Mouse (Mus musculus) myocyte (in vitro differentiated cells): ENCODE measurements around the gene Vps35l. TPM values are rescaled to one million over a fixed set of nuclear protein-coding genes. Genes with fewer than 3 reads are reported as not detected.

Experiments used
- H3K27me3 ChIP-seq: one replicate; pipeline ENCODE4 v1.6.1; 2011; ENCODE audit not compliant: control insufficient read depth, insufficient read depth, insufficient read length
- H3K36me3 ChIP-seq: one replicate; pipeline ENCODE4 v1.6.1; 2011; ENCODE audit not compliant: control insufficient read depth, insufficient read depth
- H3K4me2 ChIP-seq: one replicate; pipeline ENCODE4 v1.6.1; 2011; ENCODE audit warnings: low read depth, control low read depth
- H3K4me3 ChIP-seq: one replicate; pipeline ENCODE4 v1.5.1; 2011; ENCODE audit warnings: mild to moderate bottlenecking, control low read depth, moderate library complexity
- H3K79me2 ChIP-seq: one replicate; pipeline ENCODE4 v1.6.1; 2011; ENCODE audit not compliant: control insufficient read depth, insufficient read depth
- H3ac ChIP-seq: one replicate; pipeline ENCODE4 v1.6.1; 2011; ENCODE audit not compliant: control insufficient read depth, insufficient read length
- CEBPB ChIP-seq: IDR thresholded peaks from 2 replicates; pipeline ENCODE4 v1.6.1; 2011; ENCODE audit warnings: mild to moderate bottlenecking, moderate library complexity; ENCODE audit not compliant: poor library complexity, insufficient read depth, severe bottlenecking
- E2F4 ChIP-seq: IDR thresholded peaks from one replicate; pipeline ENCODE4 v1.6.1; 2011; ENCODE audit warnings: mild to moderate bottlenecking, control low read depth, moderate library complexity; ENCODE audit not compliant: insufficient read depth
- MAX ChIP-seq: IDR thresholded peaks from one replicate; pipeline ENCODE4 v1.6.1; 2011; ENCODE audit warnings: low read depth, mild to moderate bottlenecking, control low read depth
- MYOD1 ChIP-seq, 3 experiments: IDR thresholded peaks; one replicate each; pipeline ENCODE4 v1.6.1; 2011; ENCODE audit warnings: control low read depth in 2 of 3, low read depth in 2 of 3, mild to moderate bottlenecking in 2 of 3, moderate library complexity in 1 of 3; ENCODE audit not compliant: insufficient read length in 2 of 3, control insufficient read depth in 1 of 3
- MYOG ChIP-seq, 3 experiments: IDR thresholded peaks; one replicate each; pipeline ENCODE4 v1.6.1; 2011; ENCODE audit warnings: control low read depth in 2 of 3, low read depth in 2 of 3, mild to moderate bottlenecking in 2 of 3; ENCODE audit not compliant: insufficient read length in 2 of 3, control insufficient read depth in 1 of 3, insufficient read depth in 1 of 3
- POLR2A ChIP-seq: IDR thresholded peaks from one replicate; pipeline ENCODE4 v1.6.1; 2011; ENCODE audit warnings: low read depth, mild to moderate bottlenecking, control low read depth, moderate library complexity; ENCODE audit not compliant: insufficient read length
- POLR2AphosphoS2 ChIP-seq: IDR thresholded peaks from one replicate; pipeline ENCODE4 v1.6.1; 2011; ENCODE audit warnings: low read depth, control low read depth; ENCODE audit not compliant: insufficient read length
- REST ChIP-seq: IDR thresholded peaks from one replicate; pipeline ENCODE4 v1.6.1; 2011; ENCODE audit warnings: mild to moderate bottlenecking, control low read depth, moderate library complexity; ENCODE audit not compliant: insufficient read depth, insufficient read length
- SRF ChIP-seq: IDR thresholded peaks from one replicate; pipeline ENCODE4 v1.6.1; 2011; ENCODE audit warnings: low read depth; ENCODE audit not compliant: control insufficient read depth, insufficient read length
- TCF12 ChIP-seq: IDR thresholded peaks from one replicate; pipeline ENCODE4 v1.6.1; 2011; ENCODE audit warnings: mild to moderate bottlenecking, control low read depth; ENCODE audit not compliant: poor library complexity, insufficient read depth, severe bottlenecking
- TCF3 ChIP-seq: IDR thresholded peaks from one replicate; pipeline ENCODE4 v1.6.1; 2011; ENCODE audit warnings: low read depth, control low read depth; ENCODE audit not compliant: insufficient read length
- USF1 ChIP-seq: IDR thresholded peaks from one replicate; pipeline ENCODE4 v1.6.1; 2011; ENCODE audit warnings: low read depth, mild to moderate bottlenecking, control low read depth, moderate library complexity
- polyA plus RNA-seq: library from polyadenylated mRNA; unstranded; fragments of >200 nt; fragmentation: generic; extraction: Trizol; gene quantifications from one replicate; pipeline ENCODE4 v1.2.1, GENCODE M21; 2012; ENCODE audit warnings: missing spikeins

Gene Vps35l
- polyA plus RNA-seq, 1 experiment, result 35.7 TPM

GRCm38 (mm10) chr7:118811407-118812106 lies 71.5 kb downstream of the Vps35l start:
- Histone ChIP-seq H3K4me2 (no peak overlapping the region), H3ac (no peak overlapping the region), H3K36me3 (peaks cover 7% of the 10 kb centered on the region), H3K4me3 (no peak overlapping the region), H3K27me3 (no peaks in the 10 kb centered on the region), H3K79me2 (no peaks in the 10 kb centered on the region)
- no peak for TF ChIP-seq TCF12
- TF ChIP-seq SRF, result no peak
- no peak for TF ChIP-seq E2F4
- no peak for TF ChIP-seq MAX
- TF ChIP-seq POLR2AphosphoS2, result no peak
- no peak for TF ChIP-seq REST

- no peak overlapping the region for H3K4me2 ChIP-seq
- TF ChIP-seq TCF12 (no peak), MAX (no peak), SRF (no peak), CEBPB (no peak), MYOD1 (IDR thresholded peaks at IDR 0.05; ENCODE audit: control insufficient read depth in 1 of 3, insufficient read length in 2 of 3, low read depth in 2 of 3) (no peak), E2F4 (no peak), POLR2AphosphoS2 (no peak), TCF3 (no peak), MYOG (IDR thresholded peaks at IDR 0.05; ENCODE audit: control insufficient read depth in 1 of 3, insufficient read depth in 1 of 3, insufficient read length in 2 of 3, low read depth in 2 of 3) (no peak), REST (no peak), USF1 (no peak), POLR2A (no peak)
- no peak overlapping the region for H3K4me3 ChIP-seq
- H3K27me3 ChIP-seq, result no peaks in the 10 kb centered on the region
- no peaks in the 10 kb centered on the region for H3K79me2 ChIP-seq
- no peak overlapping the region for H3ac ChIP-seq
- peaks cover 7% of the 10 kb centered on the region for H3K36me3 ChIP-seq
Measured at GRCm38 (mm10) chr7:118813592-118813991, 73.6 kb downstream of the Vps35l start.

- no peak overlapping the region for H3K4me3 ChIP-seq
- H3K36me3 ChIP-seq, result peaks cover 7% of the 10 kb centered on the region
- no peaks in the 10 kb centered on the region for H3K79me2 ChIP-seq
- H3K4me2 ChIP-seq, result no peak overlapping the region
- H3K27me3 ChIP-seq, result no peaks in the 10 kb centered on the region
- H3ac ChIP-seq, result no peak overlapping the region
- TF ChIP-seq CEBPB, result no peak
- no peak for TF ChIP-seq USF1
- no peak for TF ChIP-seq MYOG (IDR thresholded peaks at IDR 0.05; ENCODE audit: control insufficient read depth in 1 of 3, insufficient read depth in 1 of 3, insufficient read length in 2 of 3, low read depth in 2 of 3)
Measured at GRCm38 (mm10) chr7:118816275-118816674, 76.2 kb downstream of the Vps35l start.

- H3K4me2 ChIP-seq, result no peak overlapping the region
- no peak overlapping the region for H3K4me3 ChIP-seq
- TF ChIP-seq MAX (no peak), TCF12 (no peak), CEBPB (no peak), POLR2AphosphoS2 (no peak), REST (no peak), TCF3 (no peak), MYOG (IDR thresholded peaks at IDR 0.05; ENCODE audit: control insufficient read depth in 1 of 3, insufficient read depth in 1 of 3, insufficient read length in 2 of 3, low read depth in 2 of 3) (no peak), USF1 (no peak), SRF (no peak), MYOD1 (IDR thresholded peaks at IDR 0.05; ENCODE audit: control insufficient read depth in 1 of 3, insufficient read length in 2 of 3, low read depth in 2 of 3) (no peak)
- no peaks in the 10 kb centered on the region for H3K79me2 ChIP-seq
- H3ac ChIP-seq, result no peak overlapping the region
- no peaks in the 10 kb centered on the region for H3K27me3 ChIP-seq
- H3K36me3 ChIP-seq, result peaks cover 7% of the 10 kb centered on the region
Measured at GRCm38 (mm10) chr7:118817741-118818140, 77.7 kb downstream of the Vps35l start.

GRCm38 (mm10) chr7:118819666-118820065 lies 79.6 kb downstream of the Vps35l start:
- Histone ChIP-seq H3K79me2 (no peaks in the 10 kb centered on the region), H3K4me3 (no peak overlapping the region), H3K27me3 (no peaks in the 10 kb centered on the region), H3K36me3 (peaks cover 4% of the 10 kb centered on the region), H3K4me2 (no peak overlapping the region), H3ac (no peak overlapping the region)
- no peak for TF ChIP-seq POLR2A
- TF ChIP-seq CEBPB, result no peak
- no peak for TF ChIP-seq TCF3
- TF ChIP-seq SRF, result no peak
- TF ChIP-seq POLR2AphosphoS2, result no peak
- no peak for TF ChIP-seq USF1
